Mouse (Mus musculus): ENCODE data around the gene Phf19. TPM values are rescaled to one million over a fixed set of nuclear protein-coding genes. Genes with fewer than 3 reads are reported as not detected.

Gene Phf19
- polyA plus RNA-seq, 1 experiment: 1.2 TPM

DNA sequence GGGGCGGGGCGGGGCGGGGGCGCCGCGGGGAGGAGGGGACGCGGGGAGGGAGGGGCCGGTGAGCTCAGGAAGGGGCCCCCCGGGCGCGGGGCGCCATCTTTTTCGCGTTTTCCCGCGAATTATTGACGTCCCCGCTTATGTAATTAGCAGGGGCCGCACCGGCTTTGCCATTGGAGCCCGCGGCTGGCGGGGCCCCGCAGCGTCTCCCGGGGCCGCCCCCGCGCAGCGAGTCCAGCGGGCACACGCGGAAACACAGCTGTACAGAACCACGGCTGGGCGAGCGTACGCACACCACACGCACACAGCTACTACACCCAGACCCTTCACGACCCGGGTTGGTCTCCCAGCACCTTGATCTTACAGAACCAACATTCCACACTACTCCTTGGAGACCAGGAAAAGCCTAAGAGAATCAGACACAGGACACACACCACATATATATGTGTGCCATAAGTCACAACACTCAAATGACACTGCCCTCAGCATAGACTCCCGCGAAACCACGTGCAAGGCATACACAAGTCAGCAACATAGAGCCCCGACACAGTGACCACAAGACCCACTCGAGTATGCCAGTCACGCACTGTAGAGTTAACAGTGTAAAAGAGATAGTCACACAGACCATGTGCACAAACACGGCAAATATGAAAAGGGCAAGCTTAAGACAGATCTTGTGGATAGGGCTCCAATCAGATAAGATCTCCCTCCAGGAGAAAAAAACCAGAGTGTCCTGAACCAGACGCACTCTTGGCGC is 420 bp upstream of the Phf19 start:
- Histone ChIP-seq H3K9me3 (0 out of 2 replicates have a peak, but pooled peaks cover 3% of the 10 kb centered on the region), H3K4me1 (peaks cover 27% of the 10 kb centered on the region), H3K4me3 (replicated peaks) (peak overlapping the region; percentile 92), H3K27me3 (replicated peaks) (peaks cover 80% of the 10 kb centered on the region), H3K36me3 (replicated peaks; ENCODE audit: low read length) (peaks cover 7% of the 10 kb centered on the region)
- TF ChIP-seq FLI1 (IDR thresholded peaks at IDR 0.05; ENCODE audit: low read length): no peak
- no peak for TF ChIP-seq GATA1 (IDR thresholded peaks at IDR 0.05; ENCODE audit: borderline replicate concordance, low read length)

DNA sequence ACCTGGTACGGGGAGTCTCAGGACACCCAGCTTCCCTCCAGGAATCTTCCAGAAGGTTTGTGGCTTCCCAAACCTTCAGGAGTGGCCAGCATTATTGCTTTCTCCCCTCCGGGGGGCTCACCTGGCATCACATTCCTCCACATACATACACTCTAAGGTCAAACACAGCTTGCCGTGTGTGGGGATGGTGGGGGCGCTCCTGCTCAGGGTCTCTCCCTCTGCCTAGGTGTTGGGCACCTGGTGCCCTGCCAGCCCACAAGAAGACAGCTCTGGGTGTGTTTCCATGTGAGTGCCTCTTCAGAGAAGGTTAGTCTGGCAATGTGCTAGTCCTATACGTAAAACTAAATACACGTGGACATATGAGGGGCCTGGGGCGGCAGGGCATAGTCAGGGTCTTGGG is 1.2 kb downstream of the Phf19 start:
- Histone ChIP-seq H3K4me3 (replicated peaks) (peak overlapping the region; percentile 92), H3K27me3 (replicated peaks) (peaks cover 70% of the 10 kb centered on the region), H3K36me3 (replicated peaks; ENCODE audit: low read length) (peaks cover 9% of the 10 kb centered on the region), H3K9me3 (0 out of 2 replicates have a peak, but pooled peaks cover 3% of the 10 kb centered on the region), H3K4me1 (peaks cover 27% of the 10 kb centered on the region)
- TF ChIP-seq FLI1 (IDR thresholded peaks at IDR 0.05; ENCODE audit: low read length) (no peak), GATA1 (IDR thresholded peaks at IDR 0.05; ENCODE audit: borderline replicate concordance, low read length) (no peak)

DNA sequence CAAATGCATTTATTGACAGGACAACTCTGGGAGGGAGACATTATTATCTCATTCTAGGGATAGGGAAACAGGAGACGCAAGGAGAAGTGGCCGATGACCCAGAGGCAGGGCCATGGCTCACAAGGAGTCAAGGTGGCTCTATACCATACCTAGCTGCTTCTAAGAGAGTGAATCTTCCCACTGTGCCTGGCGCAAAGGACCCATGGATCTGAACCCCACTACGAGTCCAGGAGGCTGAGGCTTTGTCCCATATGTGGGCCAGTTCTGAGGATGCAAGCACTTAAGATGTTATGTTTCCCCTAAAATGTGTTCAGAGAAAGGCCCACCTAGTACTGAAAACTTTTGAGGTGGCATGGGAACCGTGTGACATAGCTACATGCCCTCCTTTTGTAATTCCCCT is 2.0 kb downstream of the Phf19 start:
- H3K9me3 ChIP-seq: no peaks in the 10 kb centered on the region
- H3K4me1 ChIP-seq: peaks cover 33% of the 10 kb centered on the region
- H3K36me3 ChIP-seq (replicated peaks; ENCODE audit: low read length): peaks cover 9% of the 10 kb centered on the region
- H3K4me3 ChIP-seq (replicated peaks): no peak overlapping the region
- H3K27me3 ChIP-seq (replicated peaks): peaks cover 63% of the 10 kb centered on the region
- TF ChIP-seq FLI1 (IDR thresholded peaks at IDR 0.05; ENCODE audit: low read length) (no peak), GATA1 (IDR thresholded peaks at IDR 0.05; ENCODE audit: borderline replicate concordance, low read length) (no peak)

DNA sequence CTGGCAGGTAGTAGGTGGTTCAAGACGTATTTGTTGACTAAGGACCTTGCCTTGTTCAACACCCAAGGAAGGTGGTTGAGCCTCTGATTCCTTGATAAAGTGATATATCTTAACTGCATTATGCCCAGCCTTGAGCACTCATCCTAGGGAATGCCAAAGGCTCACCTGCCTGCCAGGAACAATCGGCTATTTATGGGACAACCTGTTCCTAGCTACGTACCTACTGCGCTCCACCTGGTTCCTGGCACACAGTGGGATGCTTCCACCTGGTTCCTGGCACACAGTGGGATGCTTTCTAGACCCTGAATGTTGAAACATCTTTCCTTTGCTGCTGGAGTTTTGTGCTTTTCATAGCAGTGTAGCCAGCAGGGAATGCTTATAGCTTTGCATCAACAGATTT is 4.1 kb downstream of the Phf19 start:
- H3K36me3 ChIP-seq (replicated peaks; ENCODE audit: low read length): peaks cover 9% of the 10 kb centered on the region
- TF ChIP-seq GATA1 (IDR thresholded peaks at IDR 0.05; ENCODE audit: borderline replicate concordance, low read length): no peak
- TF ChIP-seq FLI1 (IDR thresholded peaks at IDR 0.05; ENCODE audit: low read length): no peak

DNA sequence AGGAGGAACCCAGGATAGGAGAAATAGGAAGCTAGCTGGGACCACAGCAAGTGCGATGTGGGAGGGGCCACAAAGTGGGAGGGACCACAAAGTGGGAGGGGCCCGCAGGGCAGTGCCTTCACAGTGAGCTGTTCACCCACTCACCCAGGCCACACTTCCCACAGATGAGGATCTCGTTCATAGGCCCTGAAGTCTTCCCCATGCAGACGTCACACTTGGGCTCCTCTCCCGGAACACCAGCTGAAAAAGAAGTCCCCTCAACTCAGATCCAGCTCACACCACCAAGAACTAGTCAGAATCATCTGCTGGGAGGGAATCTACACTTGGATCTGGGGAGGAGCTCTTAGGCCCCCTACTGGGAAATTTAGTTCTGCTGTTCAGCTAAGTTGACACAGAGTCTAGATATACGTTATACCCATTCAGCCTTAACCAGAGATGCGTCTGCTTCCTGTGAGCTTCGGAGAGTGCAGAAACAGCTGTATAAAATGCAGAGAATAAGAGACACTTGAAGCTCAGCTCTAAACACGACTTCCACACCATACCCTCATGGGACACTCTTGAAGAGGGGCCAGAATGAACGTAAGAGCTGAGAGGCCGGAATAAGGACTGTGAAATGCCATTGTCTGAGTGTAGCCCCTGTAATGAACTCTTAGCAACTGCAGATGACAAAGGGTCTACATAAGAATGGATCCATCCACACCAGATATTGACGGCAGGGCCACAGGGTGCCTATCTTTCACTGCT is 6.8 kb downstream of the Phf19 start:
- TF ChIP-seq GATA1 (IDR thresholded peaks at IDR 0.05; ENCODE audit: borderline replicate concordance, low read length) (no peak), FLI1 (IDR thresholded peaks at IDR 0.05; ENCODE audit: low read length) (no peak)
- H3K9me3 ChIP-seq: no peaks in the 10 kb centered on the region

More for the DNA sequence above, 4.1 kb downstream of the Phf19 start:
- no peak overlapping the region for H3K4me3 ChIP-seq (replicated peaks)
- H3K9me3 ChIP-seq: no peaks in the 10 kb centered on the region
- peaks cover 47% of the 10 kb centered on the region for H3K27me3 ChIP-seq (replicated peaks)
- peaks cover 42% of the 10 kb centered on the region for H3K4me1 ChIP-seq

DNA sequence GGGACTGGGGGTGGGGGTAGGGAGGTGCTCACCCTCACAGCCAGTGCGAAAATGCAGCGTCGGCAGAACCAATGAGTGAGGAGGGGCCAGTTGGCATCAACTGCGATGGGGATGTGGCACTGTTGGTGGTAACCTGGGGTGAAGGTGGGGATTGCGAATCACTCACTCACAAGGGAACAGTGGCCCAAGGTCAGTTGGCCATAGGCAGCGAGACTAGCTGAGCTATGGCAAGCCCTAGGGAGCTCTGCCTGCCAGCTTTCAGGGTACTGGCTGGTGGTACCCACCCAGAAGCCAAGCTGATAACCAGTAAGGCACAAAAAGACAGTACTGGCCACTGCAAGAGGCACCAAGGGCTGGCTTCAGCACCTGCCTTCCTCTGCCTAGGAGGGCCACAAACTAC is 7.4 kb downstream of the Phf19 start:
- Histone ChIP-seq H3K4me1 (peaks cover 43% of the 10 kb centered on the region), H3K4me3 (replicated peaks) (peak overlapping the region; percentile 75), H3K9me3 (no peaks in the 10 kb centered on the region), H3K36me3 (replicated peaks; ENCODE audit: low read length) (peaks cover 12% of the 10 kb centered on the region), H3K27me3 (replicated peaks) (peaks cover 16% of the 10 kb centered on the region)
- TF ChIP-seq GATA1 (IDR thresholded peaks at IDR 0.05; ENCODE audit: borderline replicate concordance, low read length) (no peak), FLI1 (IDR thresholded peaks at IDR 0.05; ENCODE audit: low read length) (no peak)

More for the DNA sequence above, 6.8 kb downstream of the Phf19 start:
- Histone ChIP-seq H3K27me3 (replicated peaks) (peaks cover 22% of the 10 kb centered on the region), H3K4me1 (peaks cover 43% of the 10 kb centered on the region), H3K4me3 (replicated peaks) (peak overlapping the region; percentile 75), H3K36me3 (replicated peaks; ENCODE audit: low read length) (peaks cover 14% of the 10 kb centered on the region)

DNA sequence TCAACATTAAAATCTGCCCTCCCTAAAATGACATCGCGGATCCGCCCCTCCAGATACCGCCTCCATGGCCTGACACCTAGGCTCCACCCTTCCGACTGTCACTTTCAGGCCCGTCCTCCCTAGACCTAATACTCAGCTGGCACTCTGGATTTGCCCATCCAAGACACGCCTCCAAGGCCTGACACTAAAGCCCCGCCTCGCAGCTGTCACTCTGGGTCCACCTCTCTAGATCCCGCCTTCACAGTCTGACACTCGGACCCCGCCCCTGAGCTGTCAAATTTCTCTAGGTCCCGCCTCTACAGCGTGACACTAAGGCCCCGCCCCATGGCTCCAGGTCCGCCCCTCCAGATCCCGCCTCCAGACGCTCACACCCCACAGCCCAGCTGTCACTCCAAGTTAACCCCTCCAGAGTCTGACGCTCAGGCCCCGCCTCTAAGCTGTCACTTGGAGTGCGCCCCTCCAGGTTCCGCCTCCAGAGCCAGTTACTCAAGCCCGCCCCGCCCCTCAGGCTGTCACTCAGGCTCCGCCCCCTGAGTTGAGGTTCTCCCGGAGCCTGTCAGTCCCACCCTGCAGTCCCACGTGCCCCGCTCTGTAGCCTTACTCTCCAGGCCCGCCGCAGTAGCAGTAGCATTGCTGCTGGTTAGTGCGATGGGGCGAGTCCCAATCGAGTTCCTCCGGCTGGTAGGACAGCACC is 8.8 kb downstream of the Phf19 start:
- no peak for TF ChIP-seq GATA1 (IDR thresholded peaks at IDR 0.05; ENCODE audit: borderline replicate concordance, low read length)
- no peak for TF ChIP-seq FLI1 (IDR thresholded peaks at IDR 0.05; ENCODE audit: low read length)
- Histone ChIP-seq H3K36me3 (replicated peaks; ENCODE audit: low read length) (peaks cover 18% of the 10 kb centered on the region), H3K4me1 (peaks cover 43% of the 10 kb centered on the region), H3K27me3 (replicated peaks) (peaks cover 7% of the 10 kb centered on the region), H3K4me3 (replicated peaks) (peak overlapping the region; percentile 90), H3K9me3 (no peaks in the 10 kb centered on the region)

DNA sequence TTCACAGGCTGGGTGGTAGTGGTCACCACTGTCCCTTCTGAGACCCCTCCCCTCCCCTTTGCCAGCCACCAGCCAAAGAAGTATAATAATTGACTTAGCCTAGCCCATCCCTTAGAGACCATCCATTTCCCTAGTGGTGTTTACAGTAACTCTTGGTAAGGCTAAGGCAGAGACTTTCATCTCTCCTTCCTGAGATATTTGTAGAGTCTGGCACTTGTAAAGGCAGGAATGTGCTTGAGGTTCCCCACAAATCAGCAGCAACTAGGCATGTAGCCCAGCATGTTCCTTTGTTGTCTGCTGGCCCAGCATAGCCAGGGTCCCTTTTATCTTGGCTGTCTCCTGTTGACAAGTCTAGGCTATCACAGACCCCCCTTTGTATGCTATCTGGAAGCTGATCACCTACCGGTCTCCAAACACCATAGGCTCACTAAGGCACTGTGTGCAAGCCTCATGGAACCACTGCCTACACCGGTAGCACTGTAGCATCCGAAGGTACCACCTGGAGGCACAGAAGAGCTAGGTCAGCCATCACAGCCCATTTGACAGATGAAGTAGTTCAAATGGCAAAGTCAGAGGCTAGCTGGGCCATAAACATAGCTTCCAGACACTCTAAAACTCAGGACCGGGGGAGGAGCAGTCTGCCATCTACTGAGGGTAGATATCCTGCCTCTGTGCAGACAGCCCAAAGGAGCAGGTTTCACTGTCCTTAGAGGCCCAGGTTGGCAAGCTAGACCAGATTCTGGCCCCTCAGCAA is 10.0 kb downstream of the Phf19 start:
- Histone ChIP-seq H3K36me3 (replicated peaks; ENCODE audit: low read length) (peaks cover 25% of the 10 kb centered on the region), H3K27me3 (replicated peaks) (peaks cover 4% of the 10 kb centered on the region), H3K9me3 (no peaks in the 10 kb centered on the region), H3K4me3 (replicated peaks) (peak overlapping the region; percentile 90), H3K4me1 (peaks cover 44% of the 10 kb centered on the region)
- no peak for TF ChIP-seq GATA1 (IDR thresholded peaks at IDR 0.05; ENCODE audit: borderline replicate concordance, low read length)
- no peak for TF ChIP-seq FLI1 (IDR thresholded peaks at IDR 0.05; ENCODE audit: low read length)

DNA sequence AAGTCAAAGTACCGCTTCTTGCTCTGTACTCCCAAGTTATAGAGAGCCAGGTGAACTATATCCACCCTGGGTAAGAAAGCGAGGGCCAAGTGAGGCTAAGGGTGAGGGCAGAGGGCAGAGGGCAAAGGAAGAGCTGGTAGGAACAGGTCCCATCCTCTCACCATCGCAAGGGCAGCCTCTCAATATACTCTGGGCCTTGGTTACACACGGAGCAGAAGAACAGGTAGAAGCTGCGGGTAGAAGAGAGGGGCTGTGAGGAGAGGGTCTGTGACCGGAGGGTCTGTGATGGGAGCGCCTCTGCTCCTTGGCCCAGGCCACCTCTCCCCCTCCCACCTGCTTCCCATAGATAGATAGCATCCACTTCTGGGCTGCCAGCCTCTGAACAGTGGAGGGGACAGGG is 10.6 kb downstream of the Phf19 start:
- peaks cover 4% of the 10 kb centered on the region for H3K27me3 ChIP-seq (replicated peaks)
- H3K9me3 ChIP-seq: no peaks in the 10 kb centered on the region
- H3K36me3 ChIP-seq (replicated peaks; ENCODE audit: low read length): peaks cover 26% of the 10 kb centered on the region
- no peak for TF ChIP-seq FLI1 (IDR thresholded peaks at IDR 0.05; ENCODE audit: low read length)
- TF ChIP-seq GATA1 (IDR thresholded peaks at IDR 0.05; ENCODE audit: borderline replicate concordance, low read length): no peak
- peaks cover 51% of the 10 kb centered on the region for H3K4me1 ChIP-seq
- H3K4me3 ChIP-seq (replicated peaks): no peak overlapping the region

Measured in megakaryocyte, embryonic 14.5 days (primary cell).